Comparison of ENCODE assay signal across 12 mouse cellular contexts in genomic region chr3:87159190-87159589, GRCm38 (mm10). TPM values are rescaled to one million over a fixed set of nuclear protein-coding genes. Genes with fewer than 3 reads are reported as not detected.
DNase-seq lines count a peak whose midpoint lies in the region; ATAC-seq and TF ChIP-seq lines count a peak whose summit lies in the region.
"Had no signal": no experiment of that assay in that cellular context is flagged by ENCODE, and none has a peak within 500 bp of the region (broad histone marks: within the 10 kb centered on the region; RNA-seq: fewer than 3 reads in every experiment).

No protein-coding gene starts in this region.

- H3K9ac ChIP-seq in heart, embryonic 13.5 days: 0 out of 2 replicates have a peak overlapping the region, but pooled peaks have one; percentile 1
- no peak overlapping the region for H3K9ac ChIP-seq in midbrain, embryonic 12.5 days (replicated peaks)
- H3K9ac ChIP-seq in midbrain, postnatal 0 days (replicated peaks; ENCODE audit: low read length, poor library complexity, severe bottlenecking): no peak overlapping the region
- H3K9ac ChIP-seq in hindbrain, embryonic 15.5 days: no peak overlapping the region
- H3K9ac ChIP-seq in stomach, embryonic 16.5 days (ENCODE audit: low read length): no peak overlapping the region
- H3K9ac ChIP-seq: liver, embryonic 13.5 days had no signal

- 0 out of 2 replicates have a peak overlapping the region, but pooled peaks have one; percentile 9 for H3K4me2 ChIP-seq in heart, embryonic 13.5 days
- H3K4me2 ChIP-seq in midbrain, embryonic 12.5 days (replicated peaks): no peak overlapping the region
- H3K4me2 ChIP-seq in midbrain, postnatal 0 days (ENCODE audit: low read depth, low read length, poor library complexity, severe bottlenecking): no peak overlapping the region
- no peak overlapping the region for H3K4me2 ChIP-seq in hindbrain, embryonic 15.5 days
- H3K4me2 ChIP-seq in stomach, embryonic 16.5 days (ENCODE audit: low read depth, low read length): no peak overlapping the region
- H3K4me2 ChIP-seq: liver, embryonic 13.5 days had no signal

- 58% methylated on average over 7 of the region's 7 CpGs for WGBS in heart, embryonic 13.5 days
- 71% methylated on average over 7 of the region's 7 CpGs for WGBS in midbrain, embryonic 12.5 days
- 70% methylated on average over 7 of the region's 7 CpGs for WGBS in midbrain, postnatal 0 days
- 76% methylated on average over 7 of the region's 7 CpGs for WGBS in hindbrain, embryonic 15.5 days
- WGBS in stomach, embryonic 16.5 days: 73% methylated on average over 7 of the region's 7 CpGs
- 64% methylated on average over 7 of the region's 7 CpGs for WGBS in cerebellum, adult 2 months

- no peak for TF ChIP-seq CTCF in midbrain, postnatal 0 days (IDR thresholded peaks at IDR 0.05)
- no peak for TF ChIP-seq CTCF in cerebellum, adult 2 months (IDR thresholded peaks at IDR 0.05; ENCODE audit: borderline replicate concordance, insufficient read depth, low read depth, low read length)

- ATAC-seq in heart, embryonic 13.5 days (ENCODE audit: extremely low read depth, insufficient number of reproducible peaks, low FRiP score, low TSS enrichment): no peak
- ATAC-seq in midbrain, embryonic 12.5 days (ENCODE audit: low FRiP score, low read depth): no peak
- ATAC-seq in midbrain, postnatal 0 days (ENCODE audit: low FRiP score): no peak
- ATAC-seq in hindbrain, embryonic 15.5 days (ENCODE audit: low FRiP score, low read depth): no peak
- ATAC-seq in stomach, embryonic 16.5 days (ENCODE audit: insufficient read depth, low FRiP score): no peak

- H3K9me3 ChIP-seq in heart, embryonic 13.5 days: no peaks in the 10 kb centered on the region
- H3K9me3 ChIP-seq in midbrain, embryonic 12.5 days: no peaks in the 10 kb centered on the region
- no peaks in the 10 kb centered on the region for H3K9me3 ChIP-seq in midbrain, postnatal 0 days (ENCODE audit: low read length)
- no peaks in the 10 kb centered on the region for H3K9me3 ChIP-seq in hindbrain, embryonic 15.5 days
- no peaks in the 10 kb centered on the region for H3K9me3 ChIP-seq in stomach, embryonic 16.5 days (replicated peaks; ENCODE audit: control insufficient read depth, low read length)
- H3K9me3 ChIP-seq: liver, embryonic 13.5 days had no signal

- no peaks in the 10 kb centered on the region for H3K27me3 ChIP-seq in heart, embryonic 13.5 days (replicated peaks)
- H3K27me3 ChIP-seq in midbrain, embryonic 12.5 days: no peaks in the 10 kb centered on the region
- H3K27me3 ChIP-seq in midbrain, postnatal 0 days (ENCODE audit: insufficient read depth, low read length): no peaks in the 10 kb centered on the region
- H3K27me3 ChIP-seq in hindbrain, embryonic 15.5 days: no peaks in the 10 kb centered on the region
- H3K27me3 ChIP-seq in stomach, embryonic 16.5 days (ENCODE audit: control insufficient read depth, insufficient read depth, low read length): no peaks in the 10 kb centered on the region
- no peaks in the 10 kb centered on the region for H3K27me3 ChIP-seq in cerebellum, adult 2 months (ENCODE audit: control insufficient read depth, insufficient read depth, low read length)
- H3K27me3 ChIP-seq: liver, embryonic 13.5 days had no signal

- H3K27ac ChIP-seq in heart, embryonic 13.5 days (replicated peaks): peak overlapping the region; percentile 92
- H3K27ac ChIP-seq in midbrain, embryonic 12.5 days (replicated peaks): peak overlapping the region; percentile 73
- H3K27ac ChIP-seq in midbrain, postnatal 0 days (ENCODE audit: low read depth, low read length): no peak overlapping the region
- H3K27ac ChIP-seq in hindbrain, embryonic 15.5 days (replicated peaks): peak overlapping the region; percentile 70
- peak overlapping the region; percentile 94 for H3K27ac ChIP-seq in stomach, embryonic 16.5 days (ENCODE audit: low read length)
- H3K27ac ChIP-seq in cerebellum, adult 2 months (ENCODE audit: insufficient read depth, low read length): no peak overlapping the region

- intact Hi-C loops in heart, postnatal 10 days (cut with DNase I): loop anchor here (2.0 kb wide), 1 partner anchor 14 kb away; no protein-coding TSS in a partner anchor

- H3K4me1 ChIP-seq in heart, embryonic 13.5 days: peaks cover 96% of the 10 kb centered on the region
- H3K4me1 ChIP-seq in midbrain, embryonic 12.5 days: peaks cover 83% of the 10 kb centered on the region
- H3K4me1 ChIP-seq in midbrain, postnatal 0 days (ENCODE audit: insufficient read depth, low read length): peaks cover 29% of the 10 kb centered on the region
- peaks cover 73% of the 10 kb centered on the region for H3K4me1 ChIP-seq in hindbrain, embryonic 15.5 days (replicated peaks)
- peaks cover 28% of the 10 kb centered on the region for H3K4me1 ChIP-seq in stomach, embryonic 16.5 days (ENCODE audit: control insufficient read depth, insufficient read depth, low read length)
- H3K4me1 ChIP-seq in cerebellum, adult 2 months (ENCODE audit: control insufficient read depth, insufficient read depth, low read length): no peaks in the 10 kb centered on the region

- H3K4me3 ChIP-seq in heart, embryonic 13.5 days: no peak overlapping the region
- no peak overlapping the region for H3K4me3 ChIP-seq in midbrain, embryonic 12.5 days
- H3K4me3 ChIP-seq in midbrain, postnatal 0 days (ENCODE audit: low read depth, low read length): no peak overlapping the region
- no peak overlapping the region for H3K4me3 ChIP-seq in hindbrain, embryonic 15.5 days
- no peak overlapping the region for H3K4me3 ChIP-seq in stomach, embryonic 16.5 days (replicated peaks; ENCODE audit: low read length)
- no peak overlapping the region for H3K4me3 ChIP-seq in cerebellum, adult 2 months (replicated peaks; ENCODE audit: insufficient read depth, low read depth, low read length)
- H3K4me3 ChIP-seq: liver, embryonic 13.5 days had no signal

- TF ChIP-seq POLR2A in cerebellum, adult 2 months (IDR thresholded peaks at IDR 0.05; ENCODE audit: borderline replicate concordance, insufficient read depth, low read length): no peak

- no peak for DNase-seq in heart, postnatal 10 days
- DNase-seq in midbrain, postnatal 0 days (ENCODE audit: low spot score): no peak
- DNase-seq in cerebellum, adult 2 months: no peak
- DNase-seq in embryo, embryonic 11 days: no peak
- DNase-seq: cerebellum, adult 18-20 months; liver, embryonic 13.5 days; right cerebral cortex, postnatal 4 days; thymus, postnatal 36 days had no signal

- peaks cover 21% of the 10 kb centered on the region for H3K36me3 ChIP-seq in heart, embryonic 13.5 days
- H3K36me3 ChIP-seq in midbrain, embryonic 12.5 days: no peaks in the 10 kb centered on the region
- no peaks in the 10 kb centered on the region for H3K36me3 ChIP-seq in midbrain, postnatal 0 days (ENCODE audit: insufficient read depth, low read length)
- no peaks in the 10 kb centered on the region for H3K36me3 ChIP-seq in hindbrain, embryonic 15.5 days
- no peaks in the 10 kb centered on the region for H3K36me3 ChIP-seq in stomach, embryonic 16.5 days (ENCODE audit: control insufficient read depth, insufficient read depth, low read length)
- H3K36me3 ChIP-seq: liver, embryonic 13.5 days had no signal

RNA-seq across cellular contexts. Expression of gene Kirrel, which starts 15.4 kb away (rescaled TPM):
- 14.7 and 15.4 TPM in 2 replicates for polyA plus RNA-seq in heart, embryonic 13.5 days (2015; fragmentation: Nextera tagmentation; extraction: Ambion mirVana)
- 10 to 100 TPM; 12.8 to 14.8 TPM for total RNA-seq in heart, postnatal 10 days (2021)
- 12.9 and 13.5 TPM in 2 replicates for polyA plus RNA-seq in midbrain, embryonic 12.5 days (2016; fragmentation: Nextera tagmentation; extraction: Ambion mirVana)
- 11.1 and 11.3 TPM in 2 replicates for total RNA-seq in midbrain, postnatal 0 days (2014; rRNA removed)
- polyA plus RNA-seq in midbrain, postnatal 0 days (2015; fragmentation: Nextera tagmentation; extraction: Ambion mirVana): 3.3 and 4.0 TPM in 2 replicates
- polyA plus RNA-seq in hindbrain, embryonic 15.5 days (2015; fragmentation: Nextera tagmentation; extraction: Ambion mirVana): 6.5 and 7.0 TPM in 2 replicates
- polyA plus RNA-seq in stomach, embryonic 16.5 days (2015; fragmentation: Nextera tagmentation; extraction: Ambion mirVana): 9.6 and 11.0 TPM in 2 replicates
- 5.6 and 6.1 TPM in 2 replicates for polyA plus RNA-seq in cerebellum, adult 2 months (2012; rRNA removed)

Comparison
In these comparisons a context has a peak if more than half of its experiments do, and no peak if none do; other contexts are left out.
1. H3K27ac ChIP-seq: peak in heart, embryonic 13.5 days (single experiment), midbrain, embryonic 12.5 days (single experiment), hindbrain, embryonic 15.5 days (single experiment) and stomach, embryonic 16.5 days (single experiment); none in midbrain, postnatal 0 days (single experiment) and cerebellum, adult 2 months (single experiment).